Mouse (Mus musculus) layer of hippocampus, adult 2 months (tissue): ENCODE measurements around the gene Nckap5. TPM values are rescaled to one million over a fixed set of nuclear protein-coding genes. Genes with fewer than 3 reads are reported as not detected.

ENCODE experiments used
- DNase-seq, 2 experiments: peaks; one replicate each; pipeline ENCODE4 v3.0.0; 2022; ENCODE audit warnings: low spot score in 2 of 2
- H3K27ac ChIP-seq: fragments of 200-600 bp; 2 replicates; pipeline ENCODE4 v1.8.1; 2022
- H3K4me3 ChIP-seq: fragments of 200-600 bp; 2 replicates; pipeline ENCODE4 v1.8.1; 2022; ENCODE audit warnings: mild to moderate bottlenecking
- CTCF ChIP-seq: fragments of 200-600 bp; conservative IDR thresholded peaks from 2 replicates; pipeline ENCODE4 v1.8.1; 2022; ENCODE audit warnings: antibody characterized with exemption, mild to moderate bottlenecking, moderate library complexity
- total RNA-seq, 2 experiments: library from RNA; stranded (reverse); gene quantifications; 2 replicates each; pipeline ENCODE4 v1.2.3; 2021

The Nckap5 gene
- total RNA-seq, 2 experiments from 2014 or later = 10.5 to 11.8 TPM

DNA sequence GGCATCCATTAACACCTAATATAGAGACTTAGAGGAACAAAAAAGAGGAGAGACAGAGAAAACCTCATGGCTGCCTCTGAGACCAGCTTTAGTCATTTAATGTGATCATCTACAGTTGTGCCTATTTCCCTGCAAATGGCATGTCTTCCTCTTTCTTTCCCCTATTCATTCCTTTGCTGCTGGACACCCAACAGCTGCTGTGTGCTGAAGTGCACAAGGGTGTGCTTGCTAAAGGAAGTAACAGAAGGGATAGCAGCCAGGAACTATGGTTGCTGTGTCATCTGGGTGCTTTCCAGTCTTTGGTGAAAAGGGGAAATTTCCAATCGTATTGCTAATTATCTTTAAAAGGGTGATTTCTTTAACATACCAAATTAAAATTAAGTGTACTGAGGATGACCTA, 387.9 kb downstream of the Nckap5 start:
- Histone ChIP-seq H3K27ac (no peak overlapping the region), H3K4me3 (no peak overlapping the region)
- TF ChIP-seq CTCF = no peak
- no peak for DNase-seq

DNA sequence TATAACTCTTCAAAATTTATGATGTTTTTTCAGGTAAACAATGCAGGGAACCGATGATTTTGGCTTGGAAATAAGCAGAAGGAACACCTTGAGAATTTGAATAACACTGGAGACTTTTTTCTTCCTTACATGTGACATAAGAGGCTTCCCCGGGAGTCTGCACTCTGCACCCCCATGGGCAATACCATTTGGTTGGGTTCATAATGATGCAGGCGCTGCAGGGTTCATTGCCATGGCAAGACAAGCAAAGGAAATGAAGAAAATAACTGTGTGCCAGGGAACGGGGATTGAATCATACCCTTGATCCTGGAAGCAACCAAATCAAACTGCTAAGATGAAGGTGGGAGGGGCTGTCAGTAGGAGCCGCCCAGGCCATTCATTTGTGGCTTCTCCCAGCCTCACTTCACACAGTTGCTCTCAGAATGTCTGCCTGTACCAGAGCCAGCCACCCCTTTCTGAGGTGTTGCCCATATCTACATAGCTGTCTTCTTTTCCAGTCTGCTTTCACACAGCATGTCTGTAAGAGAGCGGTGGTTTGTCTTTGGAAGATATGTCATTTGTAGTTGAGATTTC, 392.5 kb downstream of the Nckap5 start:
- Histone ChIP-seq H3K4me3 (no peak overlapping the region), H3K27ac (no peak overlapping the region)
- DNase-seq = no peak
- TF ChIP-seq CTCF = no peak

GRCm38 (mm10) chr1:126436937-126437667, 393.5 kb downstream of the Nckap5 start:
- no peak for TF ChIP-seq CTCF
- no peak overlapping the region for H3K4me3 ChIP-seq
- DNase-seq = no peak
- H3K27ac ChIP-seq = no peak overlapping the region

- Histone ChIP-seq H3K4me3 (no peak overlapping the region), H3K27ac (no peak overlapping the region)
- TF ChIP-seq CTCF = peak; percentile 49
- DNase-seq = no peak
Observed at GRCm38 (mm10) chr1:126432285-126432684, 398.3 kb downstream of the Nckap5 start.

GRCm38 (mm10) chr1:126431594-126431993, 399.0 kb downstream of the Nckap5 start:
- H3K4me3 ChIP-seq = peak overlapping the region; percentile 39
- H3K27ac ChIP-seq = peak overlapping the region; percentile 29; the same call in 1 of the 2 replicates
- TF ChIP-seq CTCF = peak; percentile 82
- peak; percentile 74 for DNase-seq

GRCm38 (mm10) chr1:126411426-126411825, 419.2 kb downstream of the Nckap5 start:
- Histone ChIP-seq H3K4me3 (no peak overlapping the region), H3K27ac (no peak overlapping the region)
- TF ChIP-seq CTCF = no peak
- no peak for DNase-seq

- peak in 1 of 2 experiments; percentile 62 for DNase-seq
- Histone ChIP-seq H3K4me3 (no peak overlapping the region), H3K27ac (no peak overlapping the region)
- peak; percentile 84 for TF ChIP-seq CTCF
Observed at GRCm38 (mm10) chr1:126407886-126408285, 422.7 kb downstream of the Nckap5 start.

DNA sequence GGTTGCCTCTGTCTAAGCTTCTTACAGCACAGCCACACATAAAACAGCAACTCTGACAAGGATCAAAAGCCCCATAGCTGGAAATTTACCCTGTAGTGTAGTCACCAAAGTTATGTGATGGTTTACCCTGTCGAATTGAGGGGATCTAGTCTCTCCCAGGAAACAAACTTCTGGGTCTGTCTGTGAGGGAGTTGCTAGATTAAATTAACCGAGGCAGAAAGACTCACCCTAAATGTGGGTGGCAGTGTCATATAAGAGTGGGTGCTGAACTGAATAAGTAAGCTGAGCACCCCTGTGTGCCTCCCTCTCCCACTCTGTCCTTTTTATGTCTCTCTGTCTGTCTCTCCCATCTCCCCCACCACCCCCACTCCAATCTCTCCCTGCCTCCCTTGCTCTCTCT, 425.1 kb downstream of the Nckap5 start:
- Histone ChIP-seq H3K4me3 (no peak overlapping the region), H3K27ac (no peak overlapping the region)
- no peak for DNase-seq
- no peak for TF ChIP-seq CTCF

- no peak for TF ChIP-seq CTCF
- no peak overlapping the region for H3K4me3 ChIP-seq
- H3K27ac ChIP-seq = no peak overlapping the region
- DNase-seq = no peak
Observed at GRCm38 (mm10) chr1:126403970-126404369, 426.6 kb downstream of the Nckap5 start.

DNA sequence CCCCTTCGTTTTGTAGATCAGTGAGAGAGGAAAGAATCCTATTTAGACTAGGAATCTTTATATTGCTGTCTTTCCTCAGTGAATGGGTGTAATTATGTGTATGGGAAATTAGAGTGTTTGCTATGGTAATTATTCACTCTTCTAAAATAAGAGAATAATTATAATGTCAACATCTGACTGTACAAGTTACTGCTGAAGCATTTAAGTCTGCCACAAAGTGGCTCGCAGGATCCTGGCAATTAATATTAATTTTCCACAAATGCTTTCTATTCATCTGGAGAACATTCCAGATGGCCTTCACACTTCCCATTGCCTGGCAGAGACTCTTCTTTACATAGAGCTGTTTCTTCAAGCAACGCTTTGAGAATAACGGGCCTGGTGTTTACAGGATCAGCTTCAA, 439.4 kb downstream of the Nckap5 start:
- DNase-seq = peak; percentile 13 to 24
- TF ChIP-seq CTCF = no peak
- Histone ChIP-seq H3K4me3 (no peak overlapping the region), H3K27ac (0 out of 2 replicates have a peak overlapping the region, but pooled peaks have one; percentile 23)

DNA sequence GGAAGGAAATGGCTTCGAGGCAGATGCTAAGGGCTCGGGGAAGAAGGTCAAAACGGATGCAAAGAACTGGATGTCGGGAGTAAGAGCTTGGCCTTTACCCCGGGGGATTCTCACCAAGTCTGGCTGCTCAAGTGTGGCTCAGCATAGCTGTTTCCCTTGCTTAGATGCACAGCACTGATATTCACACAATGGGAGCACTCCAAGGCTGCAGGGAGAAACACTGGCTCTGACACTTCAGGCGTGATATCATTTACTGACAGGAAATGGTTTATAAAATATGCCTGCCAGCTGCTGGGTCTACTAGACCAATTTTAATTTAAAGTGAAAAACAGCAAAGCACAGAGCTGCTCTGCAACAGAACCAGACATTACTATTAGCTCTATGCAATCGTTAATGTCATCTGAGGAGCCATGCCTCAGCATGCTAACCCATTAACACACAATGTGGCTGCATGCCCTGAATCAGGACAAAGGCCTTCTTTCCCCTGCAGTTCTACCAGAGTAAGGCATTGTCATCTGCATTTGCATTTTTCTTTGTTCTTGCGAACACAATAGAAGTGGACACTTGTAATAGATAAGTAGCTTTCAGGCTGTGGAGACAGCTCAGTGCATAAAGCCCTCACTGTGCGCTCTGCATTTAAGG, 453.1 kb downstream of the Nckap5 start:
- Histone ChIP-seq H3K27ac (no peak overlapping the region; the same call in 1 of the 2 replicates), H3K4me3 (no peak overlapping the region)
- TF ChIP-seq CTCF = no peak
- peak in 1 of 2 experiments; percentile 18 for DNase-seq

- H3K4me3 ChIP-seq = no peak overlapping the region
- TF ChIP-seq CTCF = no peak
- DNase-seq = no peak
- no peak overlapping the region for H3K27ac ChIP-seq
Observed at GRCm38 (mm10) chr1:126366736-126367135, 463.9 kb downstream of the Nckap5 start.

GRCm38 (mm10) chr1:126364556-126364955, 466.0 kb downstream of the Nckap5 start:
- Histone ChIP-seq H3K27ac (no peak overlapping the region), H3K4me3 (no peak overlapping the region)
- no peak for DNase-seq
- no peak for TF ChIP-seq CTCF
